Mouse (Mus musculus) bone marrow macrophage, adult 2 months (primary cell): ENCODE measurements around the gene Klhdc8b. TPM values are rescaled to one million over a fixed set of nuclear protein-coding genes. Genes with fewer than 3 reads are reported as not detected.

ENCODE experiments used
- H3K27ac ChIP-seq: 2 replicates; pipeline ENCODE4 v1.5.1; 2012; ENCODE audit warnings: low read depth, low read length; ENCODE audit not compliant: insufficient read depth
- H3K4me1 ChIP-seq: 2 replicates; pipeline ENCODE4 v1.6.1; 2012; ENCODE audit warnings: low read length; ENCODE audit not compliant: control insufficient read depth, insufficient read depth
- H3K4me3 ChIP-seq: 2 replicates; pipeline ENCODE4 v1.5.1; 2012; ENCODE audit warnings: mild to moderate bottlenecking, low read length, moderate library complexity; ENCODE audit not compliant: insufficient read depth
- CTCF ChIP-seq: IDR thresholded peaks from 2 replicates; pipeline ENCODE4 v1.5.1; 2012; ENCODE audit warnings: low read depth, mild to moderate bottlenecking, low read length, moderate library complexity
- POLR2A ChIP-seq: IDR thresholded peaks from 2 replicates; pipeline ENCODE4 v1.6.1; 2012; ENCODE audit warnings: mild to moderate bottlenecking, low read depth, low read length, borderline replicate concordance
- polyA plus RNA-seq: library from polyadenylated mRNA; stranded (reverse); fragments of >200 nt; gene quantifications from 2 replicates; pipeline ENCODE4 v1.2.4, GENCODE M21; 2012; ENCODE audit not compliant: missing spikeins, insufficient read depth, insufficient read length

Gene Klhdc8b
- polyA plus RNA-seq, 1 experiment, result 3.6 TPM

- Histone ChIP-seq H3K27ac (no peak overlapping the region), H3K4me1 (no peaks in the 10 kb centered on the region), H3K4me3 (no peak overlapping the region)
- TF ChIP-seq POLR2A (no peak), CTCF (no peak)
These were observed 29.8 kb downstream of the Klhdc8b start for GRCm38 (mm10) chr9:108431431-108432067.

- no peaks in the 10 kb centered on the region for H3K4me1 ChIP-seq
- no peak within 1 kb of the TSS for H3K27ac ChIP-seq
- H3K4me3 ChIP-seq, result no peak within 1 kb of the TSS
- TF ChIP-seq POLR2A (no peak), CTCF (no peak)
These were observed 33.0 kb downstream of the Klhdc8b start, which contains the start of gene Ccdc36 for GRCm38 (mm10) chr9:108428384-108428783. TSS of gene Ccdc36 (minus strand) at chr9:108428484.

GRCm38 (mm10) chr9:108412221-108412620 is 49.2 kb downstream of the Klhdc8b start:
- H3K4me3 ChIP-seq, result no peak overlapping the region
- no peak overlapping the region for H3K27ac ChIP-seq
- TF ChIP-seq CTCF (no peak), POLR2A (no peak)
- H3K4me1 ChIP-seq, result no peaks in the 10 kb centered on the region

GRCm38 (mm10) chr9:108411381-108411942 is 49.9 kb downstream of the Klhdc8b start:
- no peaks in the 10 kb centered on the region for H3K4me1 ChIP-seq
- no peak overlapping the region for H3K27ac ChIP-seq
- no peak for TF ChIP-seq CTCF
- no peak for TF ChIP-seq POLR2A
- H3K4me3 ChIP-seq, result no peak overlapping the region

GRCm38 (mm10) chr9:108409535-108409934 is 51.8 kb downstream of the Klhdc8b start:
- H3K4me3 ChIP-seq, result no peak overlapping the region
- H3K4me1 ChIP-seq, result no peaks in the 10 kb centered on the region
- no peak overlapping the region for H3K27ac ChIP-seq
- TF ChIP-seq CTCF (no peak), POLR2A (no peak)

- TF ChIP-seq CTCF, result no peak
- TF ChIP-seq POLR2A, result no peak
- H3K27ac ChIP-seq, result no peak overlapping the region
- H3K4me1 ChIP-seq, result no peaks in the 10 kb centered on the region
- H3K4me3 ChIP-seq, result no peak overlapping the region
These were observed 56.9 kb downstream of the Klhdc8b start for GRCm38 (mm10) chr9:108404451-108404850.

GRCm38 (mm10) chr9:108403081-108403480 is 58.3 kb downstream of the Klhdc8b start:
- TF ChIP-seq POLR2A (no peak), CTCF (no peak)
- Histone ChIP-seq H3K4me3 (no peak overlapping the region), H3K27ac (no peak overlapping the region), H3K4me1 (no peaks in the 10 kb centered on the region)

GRCm38 (mm10) chr9:108401186-108401960 is 60.0 kb downstream of the Klhdc8b start:
- no peak overlapping the region for H3K27ac ChIP-seq
- H3K4me1 ChIP-seq, result no peaks in the 10 kb centered on the region
- no peak overlapping the region for H3K4me3 ChIP-seq
- TF ChIP-seq POLR2A (no peak), CTCF (no peak)

- H3K4me3 ChIP-seq, result no peak overlapping the region
- TF ChIP-seq POLR2A (no peak), CTCF (no peak)
These were observed 63.1 kb downstream of the Klhdc8b start for GRCm38 (mm10) chr9:108398324-108398723.

More at GRCm38 (mm10) chr9:108398324-108398723, 63.1 kb downstream of the Klhdc8b start:
- Histone ChIP-seq H3K27ac (no peak overlapping the region), H3K4me1 (no peaks in the 10 kb centered on the region)

Other genes starting within 250 kb of the Klhdc8b start
- gene Dag1, start 197.6 kb downstream of the Klhdc8b start, polyA plus RNA-seq, result 34.5 and 37.5 TPM in 2 replicates
- 13.5 and 15.3 TPM in 2 replicates for gene Nicn1, start 171.2 kb downstream of the Klhdc8b start, polyA plus RNA-seq
- gene Amt, start 164.7 kb downstream of the Klhdc8b start, polyA plus RNA-seq, result 4.5 and 6.5 TPM in 2 replicates
- gene Rhoa, start 155.5 kb downstream of the Klhdc8b start, polyA plus RNA-seq, result 499 and 511 TPM in 2 replicates
- 10.5 and 11.2 TPM in 2 replicates for gene Tcta, start 155.4 kb downstream of the Klhdc8b start, polyA plus RNA-seq
- 531 and 533 TPM in 2 replicates for gene Gpx1, start 122.7 kb downstream of the Klhdc8b start, polyA plus RNA-seq
- gene Usp4, start 113.7 kb downstream of the Klhdc8b start, polyA plus RNA-seq, result 70.1 and 70.9 TPM in 2 replicates
- not detected in 2 replicates for gene 1700102P08Rik, start 68.8 kb downstream of the Klhdc8b start, polyA plus RNA-seq
- not detected in 2 replicates for gene Ccdc36, start 33.1 kb downstream of the Klhdc8b start, polyA plus RNA-seq
- not detected in 2 replicates for gene BC048562, start 25.1 kb downstream of the Klhdc8b start, polyA plus RNA-seq
- 17.3 and 18.1 TPM in 2 replicates for gene Ccdc71, start 1.1 kb downstream of the Klhdc8b start, polyA plus RNA-seq
- 2.7 and 3.4 TPM in 2 replicates for gene Lamb2, start 18.2 kb upstream of the Klhdc8b start, polyA plus RNA-seq
- gene Usp19, start 29.0 kb upstream of the Klhdc8b start, polyA plus RNA-seq, result 86.8 and 87.1 TPM in 2 replicates
- gene Qars, start 46.1 kb upstream of the Klhdc8b start, polyA plus RNA-seq, result 165 and 180 TPM in 2 replicates
- 73.6 and 80.9 TPM in 2 replicates for gene Qrich1, start 55.2 kb upstream of the Klhdc8b start, polyA plus RNA-seq
- gene Impdh2, start 98.7 kb upstream of the Klhdc8b start, polyA plus RNA-seq, result 44.2 and 59.9 TPM in 2 replicates
- 28.6 and 29.7 TPM in 2 replicates for gene Ndufaf3, start 105.9 kb upstream of the Klhdc8b start, polyA plus RNA-seq
- gene Dalrd3, start 108.3 kb upstream of the Klhdc8b start, polyA plus RNA-seq, result 44.7 and 52.7 TPM in 2 replicates
- gene Wdr6, start 117.2 kb upstream of the Klhdc8b start, polyA plus RNA-seq, result 8.0 and 8.5 TPM in 2 replicates
- not detected in 2 replicates for gene P4htm, start 136.1 kb upstream of the Klhdc8b start, polyA plus RNA-seq
- 38.4 and 43.1 TPM in 2 replicates for gene Arih2, start 187.8 kb upstream of the Klhdc8b start, polyA plus RNA-seq
- 28.5 and 29.9 TPM in 2 replicates for gene Slc25a20, start 200.5 kb upstream of the Klhdc8b start, polyA plus RNA-seq
- gene Prkar2a, start 227.7 kb upstream of the Klhdc8b start, polyA plus RNA-seq, result 35.2 and 37.6 TPM in 2 replicates